Mouse (Mus musculus) monocyte, adult 2 months (primary cell): ENCODE measurements at regions not wholly inside any gene's neighbourhood (a gene's known extent, or its start where the extent isn't known, plus 50 kb on each side); places are given as distances from the start of the nearest gene placed in this dataset.

Experiments used
- DNase-seq, 2 experiments: peaks; one replicate each; pipeline ENCODE4 v3.0.0; 2022; ENCODE audit warnings: low spot score in 2 of 2, low read depth in 1 of 2

GRCm38 (mm10) chr13:42358588-42358987 lies 57.3 kb downstream of the Edn1 start:
- DNase-seq = no peak

GRCm38 (mm10) chr13:42367655-42368554 lies 66.6 kb downstream of the Edn1 start:
- DNase-seq = peak in 1 of 2 experiments; percentile 12

- no peak for DNase-seq
Observed at GRCm38 (mm10) chr13:42369826-42370225, 68.5 kb downstream of the Edn1 start.

- DNase-seq = no peak
Observed at GRCm38 (mm10) chr13:42372201-42372600, 70.9 kb downstream of the Edn1 start.

- DNase-seq = no peak
Observed at GRCm38 (mm10) chr13:42374181-42374596, 72.9 kb downstream of the Edn1 start.

- no peak for DNase-seq
Observed at GRCm38 (mm10) chr13:42379675-42380074, 78.4 kb downstream of the Edn1 start.

- DNase-seq = no peak
Observed at GRCm38 (mm10) chr13:42383099-42383498, 81.8 kb downstream of the Edn1 start.

GRCm38 (mm10) chr13:42390389-42390788 lies 89.1 kb downstream of the Edn1 start:
- DNase-seq = no peak

GRCm38 (mm10) chr13:42391330-42392005 lies 90.2 kb downstream of the Edn1 start:
- no peak for DNase-seq

GRCm38 (mm10) chr13:42392701-42393100 lies 91.4 kb downstream of the Edn1 start:
- DNase-seq = peak; percentile 2 to 31

- peak in 1 of 2 experiments; percentile 3 for DNase-seq
Observed at GRCm38 (mm10) chr13:42394572-42394971, 93.3 kb downstream of the Edn1 start.

GRCm38 (mm10) chr13:42401513-42401912 lies 100.2 kb downstream of the Edn1 start:
- DNase-seq = no peak

GRCm38 (mm10) chr13:42403231-42404020 lies 102.2 kb downstream of the Edn1 start:
- DNase-seq = no peak

- no peak for DNase-seq
Observed at GRCm38 (mm10) chr13:42412652-42413282, 111.5 kb downstream of the Edn1 start.

GRCm38 (mm10) chr13:42446921-42447320 lies 145.6 kb downstream of the Edn1 start:
- DNase-seq = no peak

- DNase-seq = no peak
Observed at GRCm38 (mm10) chr13:42453665-42454064, 152.4 kb downstream of the Edn1 start.

GRCm38 (mm10) chr13:42459892-42460291 lies 158.6 kb downstream of the Edn1 start:
- DNase-seq = no peak

- no peak for DNase-seq
Observed at GRCm38 (mm10) chr13:42478825-42479224, 177.5 kb downstream of the Edn1 start.

- no peak for DNase-seq
Observed at GRCm38 (mm10) chr13:42490956-42491680, 189.3 kb upstream of the Phactr1 start.

GRCm38 (mm10) chr13:42494371-42494770 lies 186.1 kb upstream of the Phactr1 start:
- DNase-seq = no peak
